In genomic region chr2:59307302-59307701, GRCm38 (mm10) we compare ENCODE assay signal across 24 mouse cellular contexts.
"Had no signal": no experiment of that assay in that cellular context is flagged by ENCODE, and none has a peak within 500 bp of the region (broad histone marks: within the 10 kb centered on the region; RNA-seq: fewer than 3 reads in every experiment).

No protein-coding gene starts in this region.

- H3K4me3 ChIP-seq: gastrocnemius, adult 2 months; heart, embryonic 10.5 days; heart, embryonic 12.5 days; hindbrain, embryonic 10.5 days; hindbrain, embryonic 12.5 days; intestine, embryonic 15.5 days; layer of hippocampus, adult 2 months; left cerebral cortex, adult 2 months; limb, embryonic 13.5 days; limb, embryonic 15.5 days; liver, embryonic 12.5 days had no signal

- H3K27me3 ChIP-seq: heart, embryonic 12.5 days; hindbrain, embryonic 12.5 days; intestine, embryonic 15.5 days; limb, embryonic 13.5 days; limb, embryonic 15.5 days; liver, embryonic 12.5 days had no signal

- H3K9me3 ChIP-seq: heart, embryonic 10.5 days; heart, embryonic 12.5 days; hindbrain, embryonic 10.5 days; hindbrain, embryonic 12.5 days; intestine, embryonic 15.5 days; limb, embryonic 13.5 days; limb, embryonic 15.5 days; liver, embryonic 12.5 days had no signal

- H3K4me2 ChIP-seq: heart, embryonic 12.5 days; hindbrain, embryonic 12.5 days; hindbrain, embryonic 14.5 days; intestine, embryonic 15.5 days; limb, embryonic 13.5 days; limb, embryonic 15.5 days; liver, embryonic 12.5 days had no signal

- H3K27ac ChIP-seq: gastrocnemius, adult 2 months; heart, embryonic 10.5 days; hindbrain, embryonic 10.5 days; hindbrain, embryonic 12.5 days; hindbrain, embryonic 14.5 days; intestine, embryonic 15.5 days; layer of hippocampus, adult 2 months; left cerebral cortex, adult 2 months; limb, embryonic 13.5 days; limb, embryonic 15.5 days; liver, embryonic 12.5 days; liver, embryonic 14.5 days had no signal

- ATAC-seq: inflammation-experienced regulatory T-cells, adult 6 months; intestine, embryonic 15.5 days; intestine, postnatal 0 days; liver, embryonic 12.5 days had no signal

- H3K9ac ChIP-seq: heart, embryonic 12.5 days; hindbrain, embryonic 12.5 days; hindbrain, embryonic 14.5 days; intestine, embryonic 15.5 days; limb, embryonic 13.5 days; limb, embryonic 15.5 days; liver, embryonic 12.5 days; liver, embryonic 14.5 days had no signal

- DNase-seq: gastrocnemius, adult 2 months; gastrocnemius, postnatal 10 days; gastrocnemius, postnatal 25 days; heart, postnatal 10 days; heart, postnatal 4 days; kidney, adult 18-20 months; kidney, adult 9 months; kidney, postnatal 14 days; kidney, postnatal 36 days; left cerebral cortex, postnatal 4 days had no signal

- H3K4me1 ChIP-seq: intestine, embryonic 15.5 days; limb, embryonic 13.5 days; limb, embryonic 15.5 days; liver, embryonic 12.5 days had no signal
